Mouse (Mus musculus) small intestine, adult 2 months (tissue): ENCODE data around the gene Tex2. TPM values are rescaled to one million over a fixed set of nuclear protein-coding genes. Genes with fewer than 3 reads are reported as not detected.

Experiments
- H3K27ac ChIP-seq: fragments of 200-500 bp; 2 replicates; pipeline ENCODE4 v1.5.1; 2012; ENCODE audit warnings: low read depth, low read length, control low read depth, inconsistent platforms; ENCODE audit not compliant: insufficient read depth
- H3K27me3 ChIP-seq: fragments of 200-500 bp; 2 replicates; pipeline ENCODE4 v1.6.1; 2012; ENCODE audit warnings: mild to moderate bottlenecking, moderate library complexity, low read length, inconsistent platforms; ENCODE audit not compliant: control insufficient read depth, insufficient read depth
- H3K36me3 ChIP-seq: fragments of 200-500 bp; 2 replicates; pipeline ENCODE4 v1.6.1; 2012; ENCODE audit warnings: mild to moderate bottlenecking, low read length, control low read depth, inconsistent platforms; ENCODE audit not compliant: control insufficient read depth, insufficient read depth
- H3K4me1 ChIP-seq: fragments of 200-500 bp; 2 replicates; pipeline ENCODE4 v1.6.1; 2012; ENCODE audit warnings: low read length, inconsistent platforms, mixed read lengths; ENCODE audit not compliant: control insufficient read depth, insufficient read depth, insufficient read length
- H3K4me3 ChIP-seq: fragments of 200-500 bp; 2 replicates; pipeline ENCODE4 v1.5.1; 2012; ENCODE audit warnings: low read depth, mild to moderate bottlenecking, control low read depth, inconsistent platforms, low read length, moderate library complexity
- CTCF ChIP-seq: fragments of 200-500 bp; IDR thresholded peaks from 2 replicates; pipeline ENCODE4 v1.5.1; 2012; ENCODE audit warnings: low read depth, mild to moderate bottlenecking, control low read depth, inconsistent platforms, low read length, moderate library complexity, mixed read lengths; ENCODE audit not compliant: insufficient replicate concordance, insufficient read length; ENCODE audit errors: extremely low read depth
- POLR2A ChIP-seq: fragments of 200-500 bp; IDR thresholded peaks from 2 replicates; pipeline ENCODE4 v1.6.1; 2012; ENCODE audit warnings: low read depth, mild to moderate bottlenecking, control low read depth, inconsistent platforms, low read length, moderate library complexity
- WGBS: fragments of 180-500 bp; shearing (Covaris S2); methylation state at CpG from one replicate; pipeline ENCODE4 v1.1.7; 2018; 5-methylcytosine and 5-hydroxymethylcytosine counted together
- polyA plus RNA-seq: library from polyadenylated mRNA; depleted of rRNA; stranded (reverse); fragments of >200 nt; gene quantifications from 2 replicates; pipeline ENCODE4 v1.2.3, GENCODE M21; 2012

Tex2 gene
- polyA plus RNA-seq, 1 experiment, result 9.7 TPM

DNA sequence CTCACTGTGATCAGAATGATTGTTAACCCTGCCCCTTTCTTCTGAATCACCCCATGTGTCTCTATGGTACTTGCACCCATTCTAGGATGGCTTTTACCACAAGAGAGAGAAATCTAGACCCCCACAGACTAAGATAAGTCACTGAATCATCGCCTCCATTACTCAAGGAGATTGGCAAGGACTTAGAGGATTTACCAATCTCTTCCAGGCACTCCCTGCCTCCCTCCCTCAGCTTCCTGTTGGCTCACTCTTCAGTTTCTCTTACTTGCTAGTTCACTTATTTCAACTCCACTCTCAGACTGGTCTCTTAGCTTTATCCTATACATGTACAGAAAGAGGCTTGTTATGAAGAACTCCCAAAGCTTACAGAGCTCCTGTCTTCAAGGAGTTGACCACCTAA is 137.9 kb downstream of the Tex2 start:
- H3K36me3 ChIP-seq, result no peaks in the 10 kb centered on the region
- H3K4me3 ChIP-seq, result no peak overlapping the region
- TF ChIP-seq POLR2A (no peak), CTCF (no peak)
- H3K4me1 ChIP-seq, result peaks cover 14% of the 10 kb centered on the region
- H3K27me3 ChIP-seq, result no peaks in the 10 kb centered on the region
- WGBS, result 22% methylated on average over 1 of the region's 1 CpGs
- no peak overlapping the region for H3K27ac ChIP-seq

DNA sequence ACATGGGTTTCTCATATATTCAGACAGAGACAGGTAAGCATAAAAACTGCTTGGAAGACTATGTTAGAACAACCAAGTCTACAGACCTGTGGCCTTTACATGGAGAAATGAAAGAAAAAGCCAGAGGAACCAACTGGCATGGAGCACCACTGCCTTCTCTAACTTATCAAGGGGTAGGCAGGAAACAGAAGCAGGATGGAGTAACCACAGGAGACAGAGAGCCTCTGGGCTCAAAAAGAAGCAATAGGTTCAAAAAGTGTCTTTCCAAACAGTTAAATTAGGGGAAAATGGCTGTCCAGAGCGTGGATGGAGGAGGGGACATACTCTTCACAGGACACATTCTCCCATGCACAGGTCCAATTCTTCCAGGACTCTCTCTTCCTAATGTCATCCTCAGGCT is 141.6 kb downstream of the Tex2 start:
- Histone ChIP-seq H3K27ac (no peak overlapping the region), H3K4me3 (no peak overlapping the region), H3K36me3 (no peaks in the 10 kb centered on the region), H3K4me1 (peaks cover 16% of the 10 kb centered on the region; the same call in 1 of the 2 replicates), H3K27me3 (no peaks in the 10 kb centered on the region)
- no peak for TF ChIP-seq POLR2A
- no peak for TF ChIP-seq CTCF
- 94% methylated on average over 1 of the region's 1 CpGs for WGBS

DNA sequence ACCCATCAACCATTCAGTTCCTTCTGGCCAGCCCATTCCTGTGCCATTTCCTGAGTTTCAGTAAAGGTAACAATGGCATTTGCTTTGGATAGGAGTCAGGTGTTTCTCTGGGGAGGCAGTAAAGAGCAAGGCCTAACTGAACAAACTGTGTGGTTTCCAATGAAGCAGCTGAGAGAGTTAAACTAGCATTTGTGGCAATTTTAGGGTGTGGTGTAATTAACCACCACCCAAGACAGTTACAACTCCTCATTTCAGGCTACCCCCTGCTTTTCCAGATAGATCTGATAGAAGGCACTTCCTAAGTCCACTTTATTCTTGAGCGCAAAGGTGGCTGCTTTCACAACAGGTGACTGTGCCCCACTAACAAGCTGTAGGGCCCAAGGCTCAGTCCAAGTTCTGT is 144.7 kb downstream of the Tex2 start:
- peak overlapping the region; percentile 64 for H3K27ac ChIP-seq
- 30% methylated on average over 1 of the region's 1 CpGs for WGBS

DNA sequence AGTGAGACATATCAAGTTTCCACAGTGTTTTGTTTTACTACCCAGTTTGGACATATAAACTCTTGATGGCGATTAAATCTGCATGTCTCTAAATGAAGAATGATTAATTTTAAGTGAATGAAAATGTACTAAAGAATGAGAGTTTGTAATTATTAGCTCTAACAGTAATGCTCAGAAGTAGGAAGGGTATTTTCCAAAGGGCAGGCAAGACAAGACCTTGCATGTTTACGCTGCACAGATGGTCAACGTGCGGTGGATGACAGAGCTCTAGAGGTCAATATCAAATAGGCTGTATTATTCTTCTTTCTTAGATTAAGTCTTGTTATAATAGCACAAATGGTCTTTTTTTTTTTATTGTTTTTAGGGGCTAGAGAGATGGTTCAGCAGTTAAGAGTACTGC is 147.3 kb downstream of the Tex2 start:
- Histone ChIP-seq H3K27me3 (no peaks in the 10 kb centered on the region), H3K27ac (no peak overlapping the region), H3K4me3 (no peak overlapping the region), H3K4me1 (peaks cover 24% of the 10 kb centered on the region; the same call in 1 of the 2 replicates), H3K36me3 (0 out of 2 replicates have a peak, but pooled peaks cover 1% of the 10 kb centered on the region)
- TF ChIP-seq CTCF (no peak), POLR2A (no peak)
- WGBS, result 88% methylated on average over 4 of the region's 4 CpGs

More for the DNA sequence above, 144.7 kb downstream of the Tex2 start:
- TF ChIP-seq POLR2A, result no peak
- no peak for TF ChIP-seq CTCF
- Histone ChIP-seq H3K27me3 (no peaks in the 10 kb centered on the region), H3K4me1 (peaks cover 13% of the 10 kb centered on the region; the same call in 1 of the 2 replicates), H3K4me3 (no peak overlapping the region), H3K36me3 (no peaks in the 10 kb centered on the region)

DNA sequence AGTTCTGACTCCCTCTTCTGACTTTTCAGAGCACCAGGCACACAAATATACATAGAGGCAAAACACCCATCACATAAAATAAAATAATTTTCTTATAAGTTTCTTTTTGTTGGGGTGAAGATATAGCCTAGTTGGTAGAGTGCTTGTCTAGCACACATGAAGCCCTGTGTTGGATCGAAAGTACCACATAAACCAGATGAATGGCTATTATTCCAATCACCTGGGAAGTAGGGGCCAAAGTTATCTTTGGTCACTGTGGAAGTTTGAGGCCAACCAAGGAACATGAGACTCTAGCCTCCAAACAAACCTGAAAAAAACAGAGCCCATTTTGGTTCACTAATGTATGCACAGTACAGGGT is 147.7 kb downstream of the Tex2 start:
- no peaks in the 10 kb centered on the region for H3K27me3 ChIP-seq
- no peak overlapping the region for H3K4me3 ChIP-seq
- H3K36me3 ChIP-seq, result 0 out of 2 replicates have a peak, but pooled peaks cover 1% of the 10 kb centered on the region
- H3K27ac ChIP-seq, result no peak overlapping the region
- TF ChIP-seq CTCF (no peak), POLR2A (no peak)
- 97% methylated on average over 1 of the region's 1 CpGs for WGBS
- peaks cover 24% of the 10 kb centered on the region; the same call in 1 of the 2 replicates for H3K4me1 ChIP-seq

DNA sequence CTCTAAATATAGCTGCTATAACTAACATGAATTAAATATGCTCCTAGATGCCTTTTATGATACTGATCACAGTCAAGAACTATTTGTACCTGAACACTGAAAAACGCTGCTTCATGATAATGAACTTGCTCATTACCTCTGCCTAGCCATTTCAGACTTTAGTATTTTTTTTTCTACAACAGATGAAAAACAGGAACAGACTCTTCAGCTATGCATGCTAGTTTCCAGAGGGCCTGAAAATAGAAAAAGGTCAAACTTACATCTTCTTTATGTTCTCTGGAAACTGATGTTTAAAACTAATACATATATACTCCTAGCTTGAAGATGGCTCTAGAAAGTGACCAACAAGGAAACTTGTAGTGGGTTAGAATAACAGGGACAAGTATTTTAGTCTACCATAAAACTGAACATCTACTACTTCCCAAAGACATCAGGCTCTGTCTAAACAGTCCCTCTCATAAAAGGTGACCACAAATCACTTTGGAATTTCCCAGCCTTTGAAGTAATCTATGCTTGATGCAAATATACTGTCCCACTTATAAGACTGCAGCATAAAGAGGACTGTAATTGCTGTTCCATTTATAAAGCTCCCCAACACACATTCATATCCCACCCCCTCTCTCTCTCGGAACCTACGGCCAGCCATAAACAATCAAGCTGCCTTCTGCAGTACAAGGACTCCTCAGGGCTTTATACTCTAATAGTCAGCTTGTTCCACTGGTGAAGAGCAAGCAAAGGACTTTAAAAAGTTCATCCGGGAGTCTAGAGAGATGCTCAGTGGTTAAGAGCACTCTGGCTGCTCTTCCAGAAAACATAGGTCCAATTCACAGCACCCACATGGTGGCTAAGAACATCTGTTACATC is 148.3 kb downstream of the Tex2 start:
- no peaks in the 10 kb centered on the region for H3K27me3 ChIP-seq
- no peak overlapping the region for H3K27ac ChIP-seq
- WGBS, result 76% methylated on average over 4 of the region's 4 CpGs
- 0 out of 2 replicates have a peak, but pooled peaks cover 1% of the 10 kb centered on the region for H3K36me3 ChIP-seq
- no peak overlapping the region for H3K4me3 ChIP-seq
- H3K4me1 ChIP-seq, result peaks cover 24% of the 10 kb centered on the region; the same call in 1 of the 2 replicates
- TF ChIP-seq POLR2A, result no peak
- TF ChIP-seq CTCF, result no peak

DNA sequence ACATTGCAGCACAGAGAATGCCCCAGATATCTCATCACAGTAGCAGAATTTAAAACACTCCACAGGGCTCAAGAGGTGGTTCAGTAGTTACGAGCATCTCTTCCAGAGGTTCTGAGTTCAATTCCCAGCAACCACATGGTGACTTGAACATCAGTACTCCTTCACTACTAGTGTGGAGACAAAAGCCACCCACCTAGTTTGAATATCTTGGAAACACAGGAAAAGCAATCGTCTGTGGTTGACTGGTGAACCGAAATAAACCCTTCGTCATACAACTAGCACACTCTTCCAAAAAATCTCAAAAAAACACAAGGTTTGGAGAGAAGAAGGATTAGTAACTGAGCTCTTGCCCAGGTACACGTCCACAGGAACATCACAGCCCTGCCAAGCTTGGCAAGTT is 149.4 kb downstream of the Tex2 start:
- 78% methylated on average over 5 of the region's 5 CpGs for WGBS
- Histone ChIP-seq H3K4me1 (peaks cover 24% of the 10 kb centered on the region; the same call in 1 of the 2 replicates), H3K36me3 (0 out of 2 replicates have a peak, but pooled peaks cover 1% of the 10 kb centered on the region), H3K27ac (no peak overlapping the region), H3K4me3 (no peak overlapping the region), H3K27me3 (no peaks in the 10 kb centered on the region)
- TF ChIP-seq CTCF, result no peak
- TF ChIP-seq POLR2A, result no peak
